Mouse (Mus musculus) kidney, adult 18-20 months (tissue): ENCODE results near the gene Rngtt.
"Not testable (repeated sequence)": the region's sequence is repeated elsewhere in the genome, so short reads cannot be mapped to it uniquely, and the experiment has no call there.

Source experiments
- DNase-seq: peaks from one replicate; pipeline ENCODE4 v3.0.0; 2021

Gene Rngtt

GRCm38 (mm10) chr4:33314150-33314549 is 4.0 kb downstream of the Rngtt start:
- DNase-seq, result not testable (repeated sequence)

GRCm38 (mm10) chr4:33315840-33316239 is 5.7 kb downstream of the Rngtt start:
- DNase-seq, result no peak

- no peak for DNase-seq
These were observed 21.0 kb downstream of the Rngtt start for GRCm38 (mm10) chr4:33331147-33331546.

- no peak for DNase-seq
These were observed 22.9 kb downstream of the Rngtt start for GRCm38 (mm10) chr4:33332956-33333455.

- no peak for DNase-seq
These were observed 27.9 kb downstream of the Rngtt start for GRCm38 (mm10) chr4:33337999-33338398.

- DNase-seq, result no peak
These were observed 33.0 kb downstream of the Rngtt start for GRCm38 (mm10) chr4:33342877-33343731.

- no peak for DNase-seq
These were observed 33.6 kb downstream of the Rngtt start for GRCm38 (mm10) chr4:33343732-33344057.

GRCm38 (mm10) chr4:33363451-33363850 is 53.3 kb downstream of the Rngtt start:
- no peak for DNase-seq

- no peak for DNase-seq
These were observed 64.8 kb downstream of the Rngtt start for GRCm38 (mm10) chr4:33374916-33375315.

- DNase-seq, result no peak
These were observed 67.5 kb downstream of the Rngtt start for GRCm38 (mm10) chr4:33377642-33378041.

GRCm38 (mm10) chr4:33378894-33379293 is 68.8 kb downstream of the Rngtt start:
- no peak for DNase-seq

GRCm38 (mm10) chr4:33388899-33389298 is 78.8 kb downstream of the Rngtt start:
- DNase-seq, result no peak

- DNase-seq, result no peak
These were observed 80.5 kb downstream of the Rngtt start for GRCm38 (mm10) chr4:33390660-33391059.

- DNase-seq, result no peak
These were observed 83.3 kb downstream of the Rngtt start for GRCm38 (mm10) chr4:33393437-33393836.

- peak; percentile 80 for DNase-seq
These were observed 86.4 kb downstream of the Rngtt start for GRCm38 (mm10) chr4:33396222-33397176.

GRCm38 (mm10) chr4:33405723-33406293 is 95.7 kb downstream of the Rngtt start:
- DNase-seq, result no peak

GRCm38 (mm10) chr4:33413791-33414190 is 103.7 kb downstream of the Rngtt start:
- DNase-seq, result no peak

- no peak for DNase-seq
These were observed 104.7 kb downstream of the Rngtt start for GRCm38 (mm10) chr4:33414781-33415180.

- DNase-seq, result no peak
These were observed 107.3 kb downstream of the Rngtt start for GRCm38 (mm10) chr4:33417391-33417790.

GRCm38 (mm10) chr4:33419644-33420043 is 109.5 kb downstream of the Rngtt start:
- no peak for DNase-seq

- no peak for DNase-seq
These were observed 118.7 kb downstream of the Rngtt start for GRCm38 (mm10) chr4:33428856-33429255.

- DNase-seq, result no peak
These were observed 131.8 kb downstream of the Rngtt start for GRCm38 (mm10) chr4:33441864-33442263.

GRCm38 (mm10) chr4:33446265-33446664 is 136.2 kb downstream of the Rngtt start:
- DNase-seq, result no peak
